Mouse (Mus musculus): ENCODE results near the gene Zfp784. TPM values are rescaled to one million over a fixed set of nuclear protein-coding genes. Genes with fewer than 3 reads are reported as not detected.
"Not testable (repeated sequence)": the region's sequence is repeated elsewhere in the genome, so short reads cannot be mapped to it uniquely, and the experiment has no call there.

Zfp784 gene
- polyA plus RNA-seq, 1 experiment: 4.3 TPM

- Histone ChIP-seq H3K4me3 (ENCODE audit: control insufficient read depth, low read depth, low read length) (peak overlapping the region; percentile 90), H3K36me3 (ENCODE audit: control insufficient read depth, insufficient read depth, low read length) (no peaks in the 10 kb centered on the region), H3K4me1 (ENCODE audit: control insufficient read depth, insufficient read depth, low read length) (peaks cover 4% of the 10 kb centered on the region), H3K27me3 (ENCODE audit: control insufficient read depth, insufficient read depth, low read length) (no peaks in the 10 kb centered on the region), H3K27ac (ENCODE audit: control insufficient read depth, insufficient read depth, low read depth, low read length) (peak overlapping the region; percentile 90)
- TF ChIP-seq CTCF (IDR thresholded peaks at IDR 0.05; ENCODE audit: control insufficient read depth, insufficient read depth, insufficient replicate concordance, low read depth, low read length): no peak
- TF ChIP-seq POLR2A (IDR thresholded peaks at IDR 0.05; ENCODE audit: control insufficient read depth, low read depth, low read length): no peak
Measured at GRCm38 (mm10) chr7:5016057-5016456, 22.2 kb downstream of the Zfp784 start.

- TF ChIP-seq CTCF (IDR thresholded peaks at IDR 0.05; ENCODE audit: control insufficient read depth, insufficient read depth, insufficient replicate concordance, low read depth, low read length) (no peak), POLR2A (IDR thresholded peaks at IDR 0.05; ENCODE audit: control insufficient read depth, low read depth, low read length) (peak; percentile 33; the same call in 1 of the 2 replicates)
- Histone ChIP-seq H3K4me3 (ENCODE audit: control insufficient read depth, low read depth, low read length) (peak within 1 kb of the TSS; percentile 92), H3K27me3 (ENCODE audit: control insufficient read depth, insufficient read depth, low read length) (no peaks in the 10 kb centered on the region), H3K36me3 (ENCODE audit: control insufficient read depth, insufficient read depth, low read length) (no peaks in the 10 kb centered on the region), H3K4me1 (ENCODE audit: control insufficient read depth, insufficient read depth, low read length) (peaks cover 4% of the 10 kb centered on the region), H3K27ac (ENCODE audit: control insufficient read depth, insufficient read depth, low read depth, low read length) (peak within 1 kb of the TSS; percentile 94)
Measured at GRCm38 (mm10) chr7:5015118-5016001, 22.9 kb downstream of the Zfp784 start, which contains the start of gene Gm44973. Gene Gm44973 (plus strand): TSS chr7:5015496.

GRCm38 (mm10) chr7:5014251-5015117 is 23.8 kb downstream of the Zfp784 start, which contains the start of the genes Zfp524 and Fiz1:
Gene Zfp524 (plus strand): TSS chr7:5014415.
Gene Fiz1 (minus strand): TSS chr7:5014697.
- H3K36me3 ChIP-seq (ENCODE audit: control insufficient read depth, insufficient read depth, low read length): no peaks in the 10 kb centered on the region
- peaks cover 4% of the 10 kb centered on the region for H3K4me1 ChIP-seq (ENCODE audit: control insufficient read depth, insufficient read depth, low read length)

GRCm38 (mm10) chr7:5012681-5013513 is 25.3 kb downstream of the Zfp784 start:
- no peak for TF ChIP-seq CTCF (IDR thresholded peaks at IDR 0.05; ENCODE audit: control insufficient read depth, insufficient read depth, insufficient replicate concordance, low read depth, low read length)
- TF ChIP-seq POLR2A (IDR thresholded peaks at IDR 0.05; ENCODE audit: control insufficient read depth, low read depth, low read length): no peak
- Histone ChIP-seq H3K27me3 (ENCODE audit: control insufficient read depth, insufficient read depth, low read length) (no peaks in the 10 kb centered on the region), H3K4me3 (ENCODE audit: control insufficient read depth, low read depth, low read length) (no peak overlapping the region), H3K27ac (ENCODE audit: control insufficient read depth, insufficient read depth, low read depth, low read length) (no peak overlapping the region), H3K36me3 (ENCODE audit: control insufficient read depth, insufficient read depth, low read length) (no peaks in the 10 kb centered on the region), H3K4me1 (ENCODE audit: control insufficient read depth, insufficient read depth, low read length) (peaks cover 4% of the 10 kb centered on the region)

More at GRCm38 (mm10) chr7:5014251-5015117, 23.8 kb downstream of the Zfp784 start, which contains the start of the genes Zfp524 and Fiz1:
- no peak for TF ChIP-seq CTCF (IDR thresholded peaks at IDR 0.05; ENCODE audit: control insufficient read depth, insufficient read depth, insufficient replicate concordance, low read depth, low read length)
- peak; percentile 65 for TF ChIP-seq POLR2A (IDR thresholded peaks at IDR 0.05; ENCODE audit: control insufficient read depth, low read depth, low read length)
- Histone ChIP-seq H3K27ac (ENCODE audit: control insufficient read depth, insufficient read depth, low read depth, low read length) (peak within 1 kb of the TSS; percentile 94), H3K27me3 (ENCODE audit: control insufficient read depth, insufficient read depth, low read length) (no peaks in the 10 kb centered on the region), H3K4me3 (ENCODE audit: control insufficient read depth, low read depth, low read length) (peak within 1 kb of the TSS; percentile 92)

GRCm38 (mm10) chr7:5008229-5008628 is 30.0 kb downstream of the Zfp784 start:
- H3K36me3 ChIP-seq (ENCODE audit: control insufficient read depth, insufficient read depth, low read length): no peaks in the 10 kb centered on the region
- no peaks in the 10 kb centered on the region for H3K27me3 ChIP-seq (ENCODE audit: control insufficient read depth, insufficient read depth, low read length)
- no peaks in the 10 kb centered on the region; the same call in 1 of the 2 replicates for H3K4me1 ChIP-seq (ENCODE audit: control insufficient read depth, insufficient read depth, low read length)
- no peak overlapping the region for H3K27ac ChIP-seq (ENCODE audit: control insufficient read depth, insufficient read depth, low read depth, low read length)
- TF ChIP-seq CTCF (IDR thresholded peaks at IDR 0.05; ENCODE audit: control insufficient read depth, insufficient read depth, insufficient replicate concordance, low read depth, low read length) (no peak), POLR2A (IDR thresholded peaks at IDR 0.05; ENCODE audit: control insufficient read depth, low read depth, low read length) (no peak)
- H3K4me3 ChIP-seq (ENCODE audit: control insufficient read depth, low read depth, low read length): no peak overlapping the region

GRCm38 (mm10) chr7:5002876-5003275 is 35.4 kb downstream of the Zfp784 start:
- H3K36me3 ChIP-seq (ENCODE audit: control insufficient read depth, insufficient read depth, low read length): not testable (repeated sequence)

More at GRCm38 (mm10) chr7:5002876-5003275, 35.4 kb downstream of the Zfp784 start:
- not testable (repeated sequence) for H3K4me3 ChIP-seq (ENCODE audit: control insufficient read depth, low read depth, low read length); H3K27ac ChIP-seq (ENCODE audit: control insufficient read depth, insufficient read depth, low read depth, low read length); H3K4me1 ChIP-seq (ENCODE audit: control insufficient read depth, insufficient read depth, low read length); H3K27me3 ChIP-seq (ENCODE audit: control insufficient read depth, insufficient read depth, low read length)

Data from testis, adult 2 months (tissue).